Mouse (Mus musculus) midbrain, embryonic 12.5 days (tissue): ENCODE measurements around the gene Poc1b. TPM values are rescaled to one million over a fixed set of nuclear protein-coding genes. Genes with fewer than 3 reads are reported as not detected.

Experiments
- ATAC-seq: fragments of 200-750 bp; cut with Nextera tagmentation; 2 replicates; pipeline ENCODE4 v1.8.0; 2017; ENCODE audit warnings: low read depth, moderate TSS enrichment, moderate library complexity; ENCODE audit not compliant: low FRiP score
- H3K27ac ChIP-seq: fragments of 300-500 bp; sonication (generic); replicated peaks from 2 replicates; pipeline ENCODE4 v1.5.1; 2016; ENCODE audit warnings: mild to moderate bottlenecking
- H3K27me3 ChIP-seq: fragments of 300-500 bp; sonication (generic); 2 replicates; pipeline ENCODE4 v1.6.1; 2016; ENCODE audit warnings: mild to moderate bottlenecking
- H3K36me3 ChIP-seq: fragments of 300-500 bp; sonication (generic); 2 replicates; pipeline ENCODE4 v1.6.1; 2016
- H3K4me1 ChIP-seq: fragments of 300-500 bp; sonication (generic); 2 replicates; pipeline ENCODE4 v1.6.1; 2016
- H3K4me2 ChIP-seq: fragments of 300-500 bp; sonication (generic); replicated peaks from 2 replicates; pipeline ENCODE4 v1.6.1; 2016; ENCODE audit warnings: mild to moderate bottlenecking, moderate library complexity
- H3K4me3 ChIP-seq: fragments of 300-500 bp; sonication (generic); 2 replicates; pipeline ENCODE4 v1.5.1; 2016; ENCODE audit warnings: mild to moderate bottlenecking
- H3K9ac ChIP-seq: fragments of 300-500 bp; sonication (generic); replicated peaks from 2 replicates; pipeline ENCODE4 v1.6.1; 2016; ENCODE audit warnings: mild to moderate bottlenecking, moderate library complexity
- H3K9me3 ChIP-seq: fragments of 300-500 bp; sonication (generic); 2 replicates; pipeline ENCODE4 v1.6.1; 2016; ENCODE audit warnings: mild to moderate bottlenecking
- WGBS: fragments of 180-500 bp; shearing (Covaris S2); methylation state at CpG from one replicate; pipeline ENCODE4 v1.1.7; 2016; 5-methylcytosine and 5-hydroxymethylcytosine counted together
- polyA plus RNA-seq: library from polyadenylated mRNA; unstranded; fragments of >200 nt; fragmentation: Nextera tagmentation; extraction: Ambion mirVana; gene quantifications from 2 replicates; pipeline ENCODE4 v1.2.1, GENCODE M21; 2016

Poc1b gene
- polyA plus RNA-seq, result 20.4 and 23.6 TPM in 2 replicates

DNA sequence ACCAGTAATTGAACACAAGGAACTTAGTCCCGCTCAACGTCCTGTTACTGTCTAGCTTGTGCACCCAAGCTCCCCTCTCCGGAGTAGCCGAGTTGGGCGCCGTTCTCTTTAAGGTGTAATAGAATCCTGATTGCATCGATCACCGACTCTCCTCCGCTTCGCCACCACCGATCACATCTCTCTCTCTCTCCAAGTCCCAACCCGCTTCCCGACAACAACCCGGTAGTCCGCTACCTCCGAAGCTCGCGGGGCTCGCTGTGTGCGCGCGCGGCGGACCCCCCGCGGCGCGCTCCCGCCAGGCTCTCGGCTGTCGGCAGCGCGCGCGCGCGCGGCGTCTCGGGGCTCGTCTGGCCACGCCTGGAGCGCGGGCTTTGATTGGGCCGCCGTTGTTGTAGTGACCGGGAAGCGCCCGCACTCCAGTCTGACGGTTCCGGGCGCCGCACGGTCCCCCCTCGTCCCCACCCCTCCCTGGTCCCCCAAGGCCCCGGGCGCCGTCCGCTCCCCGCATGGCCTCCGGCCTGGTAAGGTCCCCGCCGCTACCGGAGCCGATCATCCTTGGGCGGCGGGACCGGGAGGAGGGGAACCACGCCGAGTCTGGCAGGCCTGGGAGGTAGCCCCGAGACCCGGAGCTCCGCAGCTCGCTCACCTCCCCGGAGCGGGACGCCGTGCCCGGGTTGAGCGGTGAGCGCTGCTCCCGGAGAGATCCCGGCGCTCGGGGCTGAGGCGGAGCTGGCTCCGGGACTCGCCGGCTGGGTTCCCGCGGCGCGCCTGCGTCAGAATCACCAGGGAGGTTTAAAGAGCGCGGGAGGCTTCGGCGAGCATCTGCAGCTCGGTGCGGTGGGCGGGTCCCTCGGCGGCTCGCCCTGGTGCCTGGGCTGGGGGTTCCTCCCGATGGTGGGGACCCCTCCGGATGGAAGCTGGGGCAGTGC is at the start of gene Poc1b:
TSS of gene Poc1b (plus strand) at position 334 of the 929 bp plus-strand sequence.
- H3K9ac ChIP-seq, result peak within 1 kb of the TSS; percentile 94
- under 1% methylated on average over 101 of the region's 106 CpGs for WGBS
- H3K27me3 ChIP-seq, result no peaks in the 10 kb centered on the region; the same call in 1 of the 2 replicates
- H3K9me3 ChIP-seq, result no peaks in the 10 kb centered on the region
- H3K4me1 ChIP-seq, result peaks cover 28% of the 10 kb centered on the region
- H3K27ac ChIP-seq, result peak within 1 kb of the TSS; percentile 90
- H3K4me2 ChIP-seq, result peak within 1 kb of the TSS; percentile 89
- ATAC-seq, result peak; percentile 95
- H3K4me3 ChIP-seq, result peak within 1 kb of the TSS; percentile 97
- peaks cover 23% of the 10 kb centered on the region for H3K36me3 ChIP-seq

DNA sequence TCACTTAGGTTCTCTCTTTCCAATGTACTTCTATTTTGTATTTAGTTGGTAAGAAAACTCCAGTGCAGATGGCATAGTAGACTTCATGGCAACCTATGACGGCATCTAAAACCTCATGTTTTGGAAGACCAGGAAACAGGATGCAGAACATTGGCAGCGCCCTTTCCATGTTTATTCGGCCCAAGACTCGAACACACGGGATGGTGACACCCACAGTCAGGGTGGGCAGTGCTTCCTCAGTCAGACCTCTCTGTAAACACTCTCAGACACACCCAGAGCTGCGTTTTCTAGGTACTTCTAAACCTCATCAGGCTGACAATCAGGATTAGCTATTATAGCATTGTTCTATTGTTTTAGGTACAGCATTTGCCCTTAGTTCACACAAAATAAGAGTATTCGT is 46.2 kb upstream of the Poc1b start:
- no peak overlapping the region for H3K9ac ChIP-seq
- H3K27me3 ChIP-seq, result no peaks in the 10 kb centered on the region
- no peak for ATAC-seq
- no peak overlapping the region for H3K4me2 ChIP-seq
- WGBS, result 86% methylated on average over 7 of the region's 7 CpGs
- H3K36me3 ChIP-seq, result no peaks in the 10 kb centered on the region
- no peaks in the 10 kb centered on the region for H3K9me3 ChIP-seq
- H3K27ac ChIP-seq, result no peak overlapping the region
- no peaks in the 10 kb centered on the region for H3K4me1 ChIP-seq
- H3K4me3 ChIP-seq, result no peak overlapping the region

DNA sequence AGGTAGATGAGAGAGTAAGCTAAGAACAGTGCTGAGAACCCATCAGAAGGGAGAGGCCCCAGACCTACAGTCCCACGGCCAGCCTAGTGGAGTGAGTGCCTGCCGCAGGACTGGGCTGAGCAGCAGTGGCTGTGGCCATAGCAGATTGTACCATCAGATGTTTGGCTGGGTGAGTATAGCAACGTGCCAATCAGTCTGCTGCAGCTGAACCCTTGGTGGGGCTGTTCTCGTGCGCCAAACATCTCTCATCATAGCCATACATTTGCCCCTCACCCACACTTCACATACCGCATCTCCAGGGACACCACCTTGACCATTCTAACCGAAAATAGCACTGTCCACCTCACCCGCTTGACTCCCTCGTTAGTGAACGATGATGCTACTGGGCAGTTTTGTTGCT is 45.4 kb upstream of the Poc1b start:
- H3K4me2 ChIP-seq, result no peak overlapping the region
- H3K4me3 ChIP-seq, result no peak overlapping the region
- no peaks in the 10 kb centered on the region for H3K4me1 ChIP-seq
- H3K27ac ChIP-seq, result no peak overlapping the region
- ATAC-seq, result no peak
- no peaks in the 10 kb centered on the region for H3K36me3 ChIP-seq
- H3K9ac ChIP-seq, result no peak overlapping the region
- no peaks in the 10 kb centered on the region for H3K9me3 ChIP-seq
- H3K27me3 ChIP-seq, result no peaks in the 10 kb centered on the region
- WGBS, result 93% methylated on average over 10 of the region's 10 CpGs

DNA sequence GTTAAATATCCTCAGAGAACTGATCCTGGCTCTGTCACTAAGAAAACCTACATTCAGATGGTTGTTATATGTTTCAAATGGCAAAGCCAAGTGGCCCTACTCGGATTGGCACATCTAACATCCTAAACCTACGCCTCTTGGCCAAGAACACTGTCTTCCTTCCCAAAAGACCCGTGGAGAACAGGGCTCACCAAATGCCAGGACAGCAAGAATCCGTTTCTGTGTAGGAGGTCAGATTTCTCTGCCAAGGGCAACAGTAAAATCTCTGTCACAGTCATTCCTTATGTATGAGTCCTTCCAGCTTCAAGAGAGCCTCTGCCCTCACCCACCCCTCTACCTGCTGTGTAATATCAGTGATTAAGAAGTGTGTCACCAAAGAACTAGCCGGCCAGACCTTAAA is 44.3 kb upstream of the Poc1b start:
- no peaks in the 10 kb centered on the region for H3K36me3 ChIP-seq
- no peak for ATAC-seq
- WGBS, result 81% methylated on average over 5 of the region's 5 CpGs

DNA sequence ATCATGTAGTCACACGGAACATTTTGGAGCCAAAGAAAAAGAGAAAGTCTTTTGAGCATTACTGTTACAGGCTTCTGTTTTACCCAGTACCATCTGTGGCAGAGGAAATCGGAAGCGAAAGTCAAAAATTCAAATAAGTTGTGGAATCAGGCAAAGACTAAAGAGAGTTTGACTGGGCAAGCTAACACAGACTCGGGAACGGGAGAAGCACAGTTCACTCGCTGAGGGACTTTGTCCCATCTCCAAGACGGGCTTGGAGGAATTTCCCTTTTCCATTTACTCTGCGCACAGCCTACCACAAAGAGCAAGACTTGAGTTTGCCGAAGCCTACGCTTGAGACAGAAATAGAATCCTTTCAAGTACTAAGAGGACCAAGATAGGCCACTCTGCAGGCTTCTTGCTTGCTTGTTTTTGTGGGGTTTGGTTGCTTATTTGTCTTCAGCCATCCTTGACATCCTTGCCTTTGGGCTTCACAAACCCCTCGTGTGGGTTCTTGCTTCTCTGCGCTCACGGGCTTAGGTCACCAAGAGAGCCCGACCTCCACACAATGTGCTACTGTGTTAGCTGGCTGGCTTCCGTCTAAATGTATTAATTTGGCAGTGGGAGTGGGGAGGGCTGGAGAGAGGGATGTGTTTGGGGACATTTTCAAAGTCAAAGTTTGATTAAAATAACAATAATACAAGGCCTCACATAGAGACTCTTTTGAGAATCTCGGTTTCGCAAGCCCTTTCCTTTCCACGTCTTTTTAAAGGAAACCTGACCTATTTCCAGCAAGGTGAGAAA is 30.5 kb upstream of the Poc1b start:
- H3K4me3 ChIP-seq, result no peak overlapping the region
- H3K36me3 ChIP-seq, result no peaks in the 10 kb centered on the region
- no peaks in the 10 kb centered on the region for H3K4me1 ChIP-seq
- no peak overlapping the region for H3K4me2 ChIP-seq
- no peak overlapping the region for H3K27ac ChIP-seq
- no peaks in the 10 kb centered on the region for H3K27me3 ChIP-seq
- H3K9me3 ChIP-seq, result no peaks in the 10 kb centered on the region
- 78% methylated on average over 18 of the region's 18 CpGs for WGBS
- H3K9ac ChIP-seq, result no peak overlapping the region
- ATAC-seq, result no peak

More for the DNA sequence above, 44.3 kb upstream of the Poc1b start:
- no peak overlapping the region for H3K27ac ChIP-seq
- no peak overlapping the region for H3K9ac ChIP-seq
- H3K27me3 ChIP-seq, result no peaks in the 10 kb centered on the region
- H3K4me2 ChIP-seq, result no peak overlapping the region
- H3K9me3 ChIP-seq, result no peaks in the 10 kb centered on the region
- H3K4me3 ChIP-seq, result no peak overlapping the region
- no peaks in the 10 kb centered on the region for H3K4me1 ChIP-seq

DNA sequence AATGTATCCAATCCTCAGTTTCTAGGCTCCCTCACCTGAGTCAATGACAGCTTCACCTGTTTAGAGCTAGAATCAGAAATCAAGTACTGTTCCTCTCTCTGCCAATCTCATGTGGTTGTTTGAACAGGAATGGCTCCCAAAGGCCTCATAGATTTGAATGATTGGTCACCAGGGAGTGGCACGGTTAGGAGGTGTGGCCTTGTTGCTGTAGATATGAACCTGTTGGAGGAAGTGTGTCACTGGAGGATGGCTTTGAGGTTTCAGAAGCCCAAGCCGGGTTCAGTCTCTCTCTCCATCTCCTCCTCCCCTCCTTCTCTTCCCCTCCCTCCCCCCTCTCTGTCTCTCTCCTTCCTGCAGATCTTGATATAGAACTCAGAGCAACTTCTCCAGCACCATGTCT is 28.2 kb upstream of the Poc1b start:
- Histone ChIP-seq H3K36me3 (no peaks in the 10 kb centered on the region), H3K4me2 (no peak overlapping the region), H3K4me3 (no peak overlapping the region), H3K27ac (no peak overlapping the region), H3K9me3 (no peaks in the 10 kb centered on the region), H3K9ac (no peak overlapping the region), H3K4me1 (no peaks in the 10 kb centered on the region), H3K27me3 (no peaks in the 10 kb centered on the region)
- no peak for ATAC-seq
- WGBS, result 90% methylated on average over 2 of the region's 2 CpGs

DNA sequence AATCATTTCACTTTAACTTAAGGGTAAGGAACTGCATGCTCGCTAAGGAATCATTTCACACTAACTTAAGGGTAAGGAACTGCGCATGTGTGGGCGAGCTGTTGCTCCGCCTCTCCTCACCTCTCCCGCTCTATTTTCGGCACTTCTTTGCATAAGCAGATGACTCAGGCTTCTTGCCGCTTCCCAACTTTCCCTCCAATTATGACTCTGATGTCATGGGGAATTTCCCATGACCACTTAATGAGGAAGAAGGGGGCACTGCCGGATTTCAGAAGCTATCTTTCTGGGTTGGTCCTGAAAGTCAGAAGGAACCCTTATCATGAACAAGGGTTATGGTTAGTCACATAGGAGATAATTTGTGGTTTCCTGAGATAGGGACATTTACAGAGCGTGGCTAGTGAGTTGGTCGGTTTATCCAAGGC is 25.3 kb upstream of the Poc1b start:
- WGBS, result 91% methylated on average over 10 of the region's 10 CpGs
- no peak overlapping the region for H3K4me2 ChIP-seq
- ATAC-seq, result no peak

DNA sequence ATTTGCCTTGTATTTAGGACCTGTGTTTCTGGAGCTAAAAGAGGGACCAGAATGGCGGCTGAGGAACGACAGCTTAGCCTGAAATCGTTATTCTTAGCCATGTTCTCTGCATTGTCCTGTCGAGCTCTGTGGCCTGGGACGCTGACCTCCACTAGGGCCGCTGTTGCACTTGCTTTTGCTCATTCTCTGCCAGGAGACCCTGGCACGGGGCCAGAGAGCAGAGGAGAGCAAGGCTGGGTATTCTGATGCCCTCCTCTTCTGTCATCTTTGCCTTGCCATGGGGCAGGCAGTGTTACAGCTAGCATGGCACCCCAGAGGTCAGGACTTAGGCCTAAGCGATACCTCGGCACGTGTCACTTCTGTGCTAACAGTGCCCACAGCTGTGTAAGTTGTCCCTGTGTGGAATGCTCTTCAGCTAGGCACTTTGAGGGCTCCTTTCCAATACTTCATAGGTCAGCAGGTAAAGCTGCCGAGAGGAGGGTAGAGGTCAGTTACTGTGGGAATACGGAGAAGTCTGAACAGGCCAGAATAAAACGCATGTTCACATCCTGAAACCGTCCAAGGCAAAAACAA is 23.3 kb upstream of the Poc1b start:
- Histone ChIP-seq H3K4me2 (no peak overlapping the region), H3K36me3 (no peaks in the 10 kb centered on the region), H3K9ac (no peak overlapping the region), H3K27me3 (no peaks in the 10 kb centered on the region), H3K27ac (no peak overlapping the region), H3K4me3 (no peak overlapping the region), H3K9me3 (no peaks in the 10 kb centered on the region), H3K4me1 (no peaks in the 10 kb centered on the region)
- no peak for ATAC-seq
- WGBS, result 84% methylated on average over 14 of the region's 14 CpGs

More for the DNA sequence above, 25.3 kb upstream of the Poc1b start:
- Histone ChIP-seq H3K9ac (no peak overlapping the region), H3K4me3 (no peak overlapping the region), H3K9me3 (no peaks in the 10 kb centered on the region), H3K27ac (no peak overlapping the region), H3K36me3 (no peaks in the 10 kb centered on the region), H3K27me3 (no peaks in the 10 kb centered on the region), H3K4me1 (no peaks in the 10 kb centered on the region)

DNA sequence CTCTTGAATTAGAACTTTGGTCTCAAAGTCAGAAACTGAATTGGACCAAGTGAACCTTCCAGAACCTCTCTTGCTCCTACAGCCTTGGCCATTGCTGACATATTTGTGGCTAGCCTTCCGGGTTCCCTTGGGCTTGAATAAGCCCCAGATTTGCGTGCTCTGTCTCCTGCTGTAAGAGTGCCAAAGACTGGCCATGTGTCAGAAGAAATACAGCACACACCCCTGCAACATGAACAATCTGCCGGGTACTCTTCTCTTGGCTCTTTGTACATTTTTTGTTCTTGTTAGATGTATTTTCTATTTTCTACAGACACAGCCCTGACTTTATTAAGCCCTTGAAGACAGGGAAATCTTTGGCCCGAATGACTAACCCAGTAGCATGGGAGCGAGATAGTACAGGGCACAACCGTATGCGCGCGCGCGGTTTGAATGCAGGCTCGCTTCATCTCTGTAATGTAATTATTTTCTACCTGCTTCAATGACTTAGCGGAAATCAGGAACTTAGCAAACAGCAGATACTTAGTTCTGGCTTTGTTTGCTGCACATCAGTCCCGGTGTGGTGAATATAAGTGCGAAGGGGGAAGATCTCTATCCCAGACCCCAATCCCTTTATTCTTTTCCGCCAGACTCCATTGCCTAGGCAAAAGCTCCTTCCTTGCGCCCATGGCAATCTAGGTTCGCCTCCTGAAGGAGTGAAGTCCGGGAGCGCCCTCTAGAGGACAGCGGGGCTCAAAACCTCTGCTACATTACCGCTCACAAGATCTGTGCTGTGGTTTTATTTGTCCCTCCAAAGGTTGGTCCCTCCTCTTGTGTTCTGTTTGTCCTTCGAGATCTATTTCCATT is 22.2 kb upstream of the Poc1b start:
- Histone ChIP-seq H3K27me3 (no peaks in the 10 kb centered on the region), H3K4me2 (0 out of 2 replicates have a peak overlapping the region, but pooled peaks have one; percentile 14), H3K4me1 (no peaks in the 10 kb centered on the region), H3K9me3 (no peaks in the 10 kb centered on the region), H3K4me3 (no peak overlapping the region), H3K9ac (0 out of 2 replicates have a peak overlapping the region, but pooled peaks have one; percentile 11), H3K27ac (no peak overlapping the region), H3K36me3 (no peaks in the 10 kb centered on the region)
- ATAC-seq, result peak; percentile 86
- WGBS, result 51% methylated on average over 23 of the region's 23 CpGs

DNA sequence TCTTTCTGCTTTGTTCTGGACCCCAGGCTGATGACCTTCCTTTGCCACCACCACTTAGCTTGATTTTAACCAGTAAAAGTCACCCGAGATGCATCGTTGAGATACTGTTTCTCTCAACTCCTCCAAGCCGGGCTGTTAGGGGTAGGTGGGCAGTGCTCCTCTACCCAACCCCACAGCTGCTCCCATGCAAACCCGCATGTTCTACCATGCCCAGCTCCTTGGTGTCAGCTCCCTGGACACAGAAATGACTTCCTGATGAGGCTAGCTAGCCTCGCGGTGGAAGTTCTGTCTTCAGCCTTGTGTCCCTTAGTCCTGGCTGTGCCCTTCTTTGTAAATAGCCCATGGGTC is 21.6 kb upstream of the Poc1b start:
- Histone ChIP-seq H3K9me3 (no peaks in the 10 kb centered on the region), H3K4me2 (0 out of 2 replicates have a peak overlapping the region, but pooled peaks have one; percentile 14), H3K36me3 (no peaks in the 10 kb centered on the region), H3K9ac (0 out of 2 replicates have a peak overlapping the region, but pooled peaks have one; percentile 11), H3K4me1 (no peaks in the 10 kb centered on the region), H3K27me3 (no peaks in the 10 kb centered on the region), H3K27ac (no peak overlapping the region), H3K4me3 (no peak overlapping the region)
- ATAC-seq, result peak; percentile 54; the same call in 1 of the 2 replicates
- 66% methylated on average over 6 of the region's 6 CpGs for WGBS

DNA sequence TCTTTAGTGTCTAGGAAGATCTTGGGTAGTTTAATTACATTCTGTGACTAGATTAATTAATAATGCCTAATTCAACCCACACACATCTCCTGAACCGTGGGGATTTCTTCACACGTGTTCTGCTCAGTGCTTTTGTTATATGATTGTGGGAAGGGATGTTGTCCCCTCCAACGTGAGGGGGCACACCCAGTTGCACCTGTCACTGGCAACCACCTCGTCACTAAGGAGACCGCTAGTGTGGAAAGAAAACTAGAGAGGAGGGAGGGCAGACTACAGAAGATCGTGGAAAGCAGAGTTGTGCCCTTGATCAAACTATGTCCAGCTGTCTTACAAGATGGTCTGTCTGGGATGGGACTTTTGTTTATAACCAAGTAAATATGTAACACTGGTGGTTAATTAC is 20.8 kb upstream of the Poc1b start:
- Histone ChIP-seq H3K9me3 (no peaks in the 10 kb centered on the region), H3K9ac (no peak overlapping the region), H3K36me3 (no peaks in the 10 kb centered on the region), H3K4me3 (no peak overlapping the region), H3K27ac (no peak overlapping the region), H3K4me1 (no peaks in the 10 kb centered on the region), H3K4me2 (no peak overlapping the region), H3K27me3 (no peaks in the 10 kb centered on the region)
- no peak for ATAC-seq
- WGBS, result 76% methylated on average over 6 of the region's 6 CpGs
